Mouse (Mus musculus): ENCODE measurements around the gene Pml. TPM values are rescaled to one million over a fixed set of nuclear protein-coding genes. Genes with fewer than 3 reads are reported as not detected.
"Not testable (repeated sequence)": the region's sequence is repeated elsewhere in the genome, so short reads cannot be mapped to it uniquely, and the experiment has no call there.

The Pml gene
- polyA plus RNA-seq, 1 experiment from 2014 or later, result 16.1 TPM

DNA sequence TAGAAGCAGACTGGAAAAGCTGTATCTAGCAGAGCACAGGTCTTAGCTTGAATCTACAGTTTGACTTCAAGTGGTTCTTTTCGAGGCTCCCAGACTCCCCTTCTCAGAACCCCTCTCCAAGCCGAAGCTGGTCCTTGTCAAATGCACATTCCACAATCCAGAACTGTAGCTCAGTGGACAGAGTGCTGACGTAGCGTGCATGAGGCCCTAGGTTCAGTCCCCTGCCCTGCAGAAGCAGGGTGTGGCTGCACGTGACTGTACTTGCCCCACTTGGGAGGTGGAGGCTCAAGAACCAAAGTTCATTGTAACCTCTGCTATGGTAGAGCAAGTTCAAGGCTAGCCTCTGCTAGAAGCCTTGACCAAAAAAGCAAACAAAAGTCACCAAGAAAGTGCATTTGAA lies 30.2 kb upstream of the Pml start:
- no peaks in the 10 kb centered on the region for H3K36me3 ChIP-seq
- peaks cover 11% of the 10 kb centered on the region for H3K4me1 ChIP-seq (replicated peaks)
- WGBS, result 76% methylated on average over 5 of the region's 5 CpGs
- no peak for ATAC-seq (ENCODE audit: insufficient number of reproducible peaks, insufficient read depth, low FRiP score, low TSS enrichment, low read depth)
- no peaks in the 10 kb centered on the region for H3K27me3 ChIP-seq
- H3K4me3 ChIP-seq (replicated peaks), result no peak overlapping the region
- no peak overlapping the region for H3K27ac ChIP-seq
- H3K9ac ChIP-seq (replicated peaks), result no peak overlapping the region
- H3K9me3 ChIP-seq, result no peaks in the 10 kb centered on the region
- no peak overlapping the region for H3K4me2 ChIP-seq

DNA sequence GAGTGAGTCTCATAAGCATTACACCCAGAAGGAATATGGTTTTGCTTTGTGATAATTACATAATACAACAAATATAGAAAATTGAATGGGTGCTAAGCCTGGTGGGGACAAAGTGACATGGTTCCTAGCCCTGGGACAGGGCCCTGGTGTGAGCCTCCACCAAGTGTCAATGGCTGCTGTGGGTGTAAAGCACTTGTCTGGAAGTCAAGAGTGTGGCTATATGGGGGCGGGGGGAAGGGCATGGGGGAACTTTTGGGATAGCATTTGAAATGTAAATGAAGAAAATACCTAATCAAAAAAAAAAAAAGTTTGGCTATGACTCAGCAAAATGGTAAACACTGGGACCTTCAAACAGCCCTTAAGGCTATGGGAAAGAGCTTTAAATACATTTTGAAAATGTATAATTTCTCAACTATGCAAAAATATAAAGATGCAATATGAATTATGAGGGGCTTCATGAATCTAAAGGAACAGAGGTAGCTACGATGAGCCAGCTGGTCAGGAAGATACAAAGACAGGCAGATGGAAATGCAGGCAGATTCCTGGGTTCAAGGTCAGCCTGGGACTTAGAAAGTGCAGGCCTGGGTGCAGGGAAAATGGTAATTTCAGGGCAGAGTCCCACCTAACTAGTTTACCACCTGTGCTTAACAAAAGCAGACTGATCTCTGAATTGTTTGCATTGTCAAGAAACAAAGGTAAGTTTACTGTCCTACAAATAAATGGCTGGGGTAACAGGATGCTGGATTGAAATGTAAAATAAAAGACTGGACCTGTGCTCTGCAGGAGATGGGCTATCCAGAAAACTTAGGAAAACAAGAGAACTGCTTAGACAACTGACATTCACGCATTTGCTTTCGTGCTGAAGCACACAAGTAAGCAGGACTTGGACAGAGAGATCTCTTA lies 29.5 kb upstream of the Pml start:
- Histone ChIP-seq H3K4me2 (no peak overlapping the region), H3K9ac (replicated peaks) (no peak overlapping the region), H3K27me3 (no peaks in the 10 kb centered on the region), H3K4me1 (replicated peaks) (peaks cover 17% of the 10 kb centered on the region), H3K4me3 (replicated peaks) (no peak overlapping the region), H3K36me3 (no peaks in the 10 kb centered on the region), H3K27ac (no peak overlapping the region), H3K9me3 (no peaks in the 10 kb centered on the region)
- no peak for ATAC-seq (ENCODE audit: insufficient number of reproducible peaks, insufficient read depth, low FRiP score, low TSS enrichment, low read depth)
- whole genome bisulfite sequencing, result 57% methylated on average over 4 of the region's 4 CpGs

DNA sequence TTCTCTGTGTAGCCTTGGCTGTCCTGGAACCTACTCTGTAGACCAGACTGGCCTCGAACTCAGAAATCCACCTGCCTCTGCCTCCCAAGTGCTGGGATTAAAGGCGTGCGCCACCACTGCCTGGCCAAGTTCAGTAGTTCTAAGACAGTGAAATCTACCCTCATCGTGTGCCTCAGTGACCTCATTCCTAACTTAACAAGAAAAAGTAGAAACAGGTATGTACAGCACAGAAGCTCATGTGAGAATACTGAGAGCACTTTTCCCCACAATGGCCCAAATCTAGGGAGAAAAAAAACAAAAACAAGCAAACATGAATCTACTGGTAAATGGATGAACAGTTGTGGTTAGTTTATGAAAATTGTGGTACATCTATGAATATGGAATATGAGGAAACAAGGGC lies 28.7 kb upstream of the Pml start:
- H3K9ac ChIP-seq (replicated peaks), result no peak overlapping the region
- H3K4me2 ChIP-seq, result no peak overlapping the region
- H3K4me3 ChIP-seq (replicated peaks), result no peak overlapping the region
- no peak overlapping the region for H3K27ac ChIP-seq
- no peak for ATAC-seq (ENCODE audit: insufficient number of reproducible peaks, insufficient read depth, low FRiP score, low TSS enrichment, low read depth)
- no peaks in the 10 kb centered on the region for H3K36me3 ChIP-seq
- no peaks in the 10 kb centered on the region for H3K27me3 ChIP-seq
- peaks cover 17% of the 10 kb centered on the region for H3K4me1 ChIP-seq (replicated peaks)
- WGBS, result 95% methylated on average over 4 of the region's 4 CpGs
- H3K9me3 ChIP-seq, result no peaks in the 10 kb centered on the region

DNA sequence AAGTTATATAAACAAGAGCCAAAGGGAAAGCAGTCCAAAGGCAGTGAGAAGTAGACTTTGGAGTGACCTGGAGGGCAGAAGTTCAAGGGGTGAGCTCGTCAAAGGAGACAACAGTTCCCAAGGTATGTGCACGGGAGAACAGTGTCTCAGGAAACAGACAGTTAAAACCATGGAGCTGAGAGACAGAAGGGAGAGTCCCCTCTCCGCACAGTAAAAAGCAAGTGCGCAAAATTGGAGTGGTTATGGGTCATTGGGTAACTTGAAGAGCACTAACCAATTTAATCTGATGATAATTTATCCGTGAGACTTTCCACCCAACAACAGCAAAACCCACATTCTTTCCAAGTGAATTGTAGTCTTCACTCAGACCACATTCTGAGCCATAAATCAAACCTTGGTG lies 26.8 kb upstream of the Pml start:
- Histone ChIP-seq H3K4me2 (no peak overlapping the region), H3K36me3 (no peaks in the 10 kb centered on the region), H3K4me1 (replicated peaks) (peaks cover 17% of the 10 kb centered on the region), H3K9me3 (no peaks in the 10 kb centered on the region), H3K9ac (replicated peaks) (no peak overlapping the region), H3K4me3 (replicated peaks) (no peak overlapping the region), H3K27me3 (no peaks in the 10 kb centered on the region), H3K27ac (no peak overlapping the region)
- 72% methylated on average over 5 of the region's 5 CpGs for WGBS
- no peak for ATAC-seq (ENCODE audit: insufficient number of reproducible peaks, insufficient read depth, low FRiP score, low TSS enrichment, low read depth)

DNA sequence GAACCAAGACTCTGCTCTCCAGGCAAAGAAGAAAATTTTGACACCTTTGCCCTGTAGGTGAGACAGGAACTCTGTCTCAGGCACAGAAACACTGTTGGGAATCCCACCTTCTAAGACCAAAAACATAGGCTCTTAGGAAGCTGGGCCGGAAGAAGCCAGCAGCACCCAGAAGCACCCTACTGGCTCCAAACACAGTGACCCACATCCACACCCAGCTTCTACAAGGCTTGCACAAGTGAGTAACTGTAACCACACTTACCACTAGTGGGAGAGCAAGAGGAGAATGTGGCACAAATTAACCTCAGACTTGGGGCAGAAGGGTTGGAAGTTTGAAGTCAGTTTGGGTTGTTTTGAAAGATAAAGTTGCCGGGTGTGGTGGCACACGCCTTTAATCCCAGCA lies 26.2 kb upstream of the Pml start:
- WGBS, result 82% methylated on average over 3 of the region's 3 CpGs
- H3K27me3 ChIP-seq, result no peaks in the 10 kb centered on the region

GRCm38 (mm10) chr9:58275115-58275774 lies 25.7 kb upstream of the Pml start:
- peak; percentile 47; the same call in 1 of the 2 replicates for ATAC-seq (ENCODE audit: insufficient number of reproducible peaks, insufficient read depth, low FRiP score, low TSS enrichment, low read depth)
- peaks cover 17% of the 10 kb centered on the region for H3K4me1 ChIP-seq (replicated peaks)
- H3K9me3 ChIP-seq, result no peaks in the 10 kb centered on the region
- H3K4me3 ChIP-seq (replicated peaks), result no peak overlapping the region
- H3K27me3 ChIP-seq, result no peaks in the 10 kb centered on the region
- peak overlapping the region; percentile 83 for H3K27ac ChIP-seq
- WGBS, result 16% methylated on average over 8 of the region's 8 CpGs
- peak overlapping the region; percentile 28 for H3K4me2 ChIP-seq
- no peak overlapping the region for H3K9ac ChIP-seq (replicated peaks)
- no peaks in the 10 kb centered on the region for H3K36me3 ChIP-seq

More for the DNA sequence above, 26.2 kb upstream of the Pml start:
- no peaks in the 10 kb centered on the region for H3K9me3 ChIP-seq
- no peaks in the 10 kb centered on the region for H3K36me3 ChIP-seq
- no peak overlapping the region for H3K9ac ChIP-seq (replicated peaks)
- H3K4me2 ChIP-seq, result peak overlapping the region; percentile 28
- no peak overlapping the region for H3K4me3 ChIP-seq (replicated peaks)
- H3K27ac ChIP-seq, result peak overlapping the region; percentile 83
- ATAC-seq (ENCODE audit: insufficient number of reproducible peaks, insufficient read depth, low FRiP score, low TSS enrichment, low read depth), result no peak
- peaks cover 17% of the 10 kb centered on the region for H3K4me1 ChIP-seq (replicated peaks)

DNA sequence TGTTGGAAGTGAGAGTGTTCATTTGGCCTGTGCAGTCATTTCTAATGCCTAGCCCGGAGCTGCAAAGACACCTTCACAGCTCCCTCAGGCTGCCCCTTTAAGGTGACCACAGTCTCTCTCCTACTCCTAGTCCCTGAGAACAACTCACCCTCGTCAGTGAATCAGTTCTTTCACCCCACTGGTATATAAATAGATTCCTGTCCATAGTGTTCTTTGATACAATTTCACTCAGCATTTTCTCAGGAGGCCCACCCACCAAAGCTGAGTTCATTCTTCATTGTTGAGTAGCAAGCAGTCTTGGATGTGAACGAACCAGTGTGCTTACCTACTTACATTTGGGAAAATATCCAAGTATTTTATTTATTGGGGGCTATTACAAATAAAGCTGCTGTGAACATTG lies 25.0 kb upstream of the Pml start:
- Histone ChIP-seq H3K27ac (peak overlapping the region; percentile 83), H3K4me3 (replicated peaks) (no peak overlapping the region), H3K4me2 (peak overlapping the region; percentile 28), H3K9ac (replicated peaks) (no peak overlapping the region), H3K9me3 (no peaks in the 10 kb centered on the region), H3K4me1 (replicated peaks) (peaks cover 17% of the 10 kb centered on the region), H3K27me3 (no peaks in the 10 kb centered on the region), H3K36me3 (no peaks in the 10 kb centered on the region)
- ATAC-seq (ENCODE audit: insufficient number of reproducible peaks, insufficient read depth, low FRiP score, low TSS enrichment, low read depth), result no peak
- WGBS, result 45% methylated on average over 3 of the region's 3 CpGs

GRCm38 (mm10) chr9:58274101-58274604 lies 24.6 kb upstream of the Pml start:
- H3K27me3 ChIP-seq, result no peaks in the 10 kb centered on the region
- H3K36me3 ChIP-seq, result no peaks in the 10 kb centered on the region
- H3K9me3 ChIP-seq, result no peaks in the 10 kb centered on the region
- H3K4me3 ChIP-seq (replicated peaks), result no peak overlapping the region
- 77% methylated on average over 7 of the region's 7 CpGs for WGBS
- H3K27ac ChIP-seq, result peak overlapping the region; percentile 83
- no peak overlapping the region for H3K9ac ChIP-seq (replicated peaks)
- no peak overlapping the region for H3K4me2 ChIP-seq
- ATAC-seq (ENCODE audit: insufficient number of reproducible peaks, insufficient read depth, low FRiP score, low TSS enrichment, low read depth), result no peak
- H3K4me1 ChIP-seq (replicated peaks), result peaks cover 17% of the 10 kb centered on the region

DNA sequence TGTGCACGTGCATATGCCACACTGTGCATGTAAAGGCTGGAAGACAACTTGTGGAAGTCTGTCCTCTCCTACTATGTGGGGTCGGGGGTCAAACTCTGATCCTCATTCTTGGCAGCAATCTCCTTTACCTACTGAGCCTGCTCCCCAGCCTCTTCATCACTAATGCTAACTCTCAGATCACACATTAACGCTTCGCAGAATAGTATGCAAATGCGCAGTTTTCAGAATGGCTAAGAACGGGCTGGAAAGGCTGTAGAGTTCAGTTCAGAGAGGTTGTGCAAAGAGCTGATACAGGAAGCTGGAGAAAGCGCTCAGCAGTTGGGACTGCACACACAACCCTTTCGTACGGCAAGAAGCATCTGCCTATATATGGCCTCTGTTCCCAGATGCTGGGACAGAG lies 23.3 kb upstream of the Pml start:
- 80% methylated on average over 9 of the region's 9 CpGs for WGBS
- Histone ChIP-seq H3K36me3 (no peaks in the 10 kb centered on the region), H3K4me2 (no peak overlapping the region), H3K27ac (no peak overlapping the region), H3K27me3 (no peaks in the 10 kb centered on the region), H3K4me3 (replicated peaks) (no peak overlapping the region), H3K9me3 (no peaks in the 10 kb centered on the region), H3K9ac (replicated peaks) (no peak overlapping the region), H3K4me1 (replicated peaks) (peaks cover 17% of the 10 kb centered on the region)
- no peak for ATAC-seq (ENCODE audit: insufficient number of reproducible peaks, insufficient read depth, low FRiP score, low TSS enrichment, low read depth)

GRCm38 (mm10) chr9:58272068-58272541 lies 22.5 kb upstream of the Pml start:
- WGBS, result 71% methylated on average over 2 of the region's 2 CpGs

DNA sequence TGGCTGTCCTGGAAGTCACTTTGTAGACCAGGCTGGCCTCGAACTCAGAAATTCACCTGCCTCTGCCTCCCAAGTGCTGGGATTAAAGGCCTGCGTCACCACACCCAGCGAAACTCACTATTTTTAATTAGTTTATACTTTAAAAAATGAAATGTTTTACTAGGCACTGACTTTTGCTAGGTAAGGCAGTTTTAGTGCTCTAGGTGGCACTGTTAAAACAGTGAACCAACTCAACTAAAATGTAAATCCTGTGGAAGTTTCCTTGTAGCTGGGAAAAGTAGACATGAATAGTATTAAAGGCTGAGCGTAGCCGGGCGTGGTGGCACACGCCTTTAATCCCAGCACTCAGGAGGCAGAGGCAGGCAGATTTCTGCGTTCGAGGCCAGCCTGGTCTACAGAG lies 22.0 kb upstream of the Pml start:
- H3K4me2 ChIP-seq; H3K9me3 ChIP-seq; H3K27ac ChIP-seq; H3K27me3 ChIP-seq; H3K4me3 ChIP-seq (replicated peaks); ATAC-seq (ENCODE audit: insufficient number of reproducible peaks, insufficient read depth, low FRiP score, low TSS enrichment, low read depth); H3K9ac ChIP-seq (replicated peaks); H3K36me3 ChIP-seq: not testable (repeated sequence)
- 94% methylated on average over 9 of the region's 9 CpGs for WGBS
- H3K4me1 ChIP-seq (replicated peaks), result peaks cover 21% of the 10 kb centered on the region

More at GRCm38 (mm10) chr9:58272068-58272541, 22.5 kb upstream of the Pml start:
- H3K27ac ChIP-seq, result no peak overlapping the region
- no peak overlapping the region for H3K4me2 ChIP-seq
- no peaks in the 10 kb centered on the region for H3K27me3 ChIP-seq
- no peak overlapping the region for H3K9ac ChIP-seq (replicated peaks)
- H3K4me1 ChIP-seq (replicated peaks), result peaks cover 17% of the 10 kb centered on the region
- H3K9me3 ChIP-seq, result no peaks in the 10 kb centered on the region
- no peak for ATAC-seq (ENCODE audit: insufficient number of reproducible peaks, insufficient read depth, low FRiP score, low TSS enrichment, low read depth)
- no peak overlapping the region for H3K4me3 ChIP-seq (replicated peaks)
- no peaks in the 10 kb centered on the region for H3K36me3 ChIP-seq

All from limb, embryonic 12.5 days (tissue).